Mouse (Mus musculus): ENCODE data around the gene Myadm.

- TF ChIP-seq CTCF (IDR thresholded peaks at IDR 0.05; ENCODE audit: insufficient read depth, low read length): no peak
- no peak for TF ChIP-seq POLR2A (IDR thresholded peaks at IDR 0.05; ENCODE audit: borderline replicate concordance, extremely low read depth, low read depth, low read length)
These were observed 34.9 kb downstream of the Myadm start for GRCm38 (mm10) chr7:3323826-3324225.
